Mouse (Mus musculus) C2C12 (cell line): ENCODE data around the gene Abcc1.

ENCODE experiments used
- CEBPB ChIP-seq: IDR thresholded peaks from one replicate; pipeline ENCODE4 v1.6.1; 2011; ENCODE audit warnings: low read depth, mild to moderate bottlenecking, control low read depth, moderate library complexity
- CTCF ChIP-seq: IDR thresholded peaks from one replicate; pipeline ENCODE4 v1.5.1; 2011; ENCODE audit not compliant: control insufficient read depth, insufficient read depth, insufficient read length
- FOSL1 ChIP-seq: IDR thresholded peaks from one replicate; pipeline ENCODE4 v1.8.0; 2011; ENCODE audit warnings: mild to moderate bottlenecking, low read length; ENCODE audit not compliant: poor library complexity, insufficient read depth, severe bottlenecking
- MAX ChIP-seq: IDR thresholded peaks from one replicate; pipeline ENCODE4 v1.6.1; 2011; ENCODE audit warnings: mild to moderate bottlenecking, control low read depth
- MYOG ChIP-seq: IDR thresholded peaks from one replicate; pipeline ENCODE4 v1.6.1; 2011; ENCODE audit not compliant: control insufficient read depth, insufficient read length; ENCODE audit errors: extremely low read depth
- USF1 ChIP-seq: IDR thresholded peaks from one replicate; pipeline ENCODE4 v1.6.1; 2011; ENCODE audit warnings: low read depth, mild to moderate bottlenecking, control low read depth, moderate library complexity

- TF ChIP-seq CTCF (no peak), MYOG (no peak), MAX (no peak), CEBPB (no peak), FOSL1 (no peak), USF1 (no peak)
These were observed 11.0 kb downstream of the Abcc1 start for GRCm38 (mm10) chr16:14372382-14372781.
